13 mouse cellular contexts compared by ENCODE assay signal in genomic region chr4:149903026-149903425, GRCm38 (mm10). TPM values are rescaled to one million over a fixed set of nuclear protein-coding genes. Genes with fewer than 3 reads are reported as not detected.
DNase-seq lines count a peak whose midpoint lies in the region; ATAC-seq lines count a peak whose summit lies in the region.
"Had no signal": no experiment of that assay in that cellular context is flagged by ENCODE, and none has a peak within 500 bp of the region (broad histone marks: within the 10 kb centered on the region; RNA-seq: fewer than 3 reads in every experiment).

No protein-coding gene starts in this region.

- peaks cover 27% of the 10 kb centered on the region for H3K27me3 ChIP-seq in midbrain, embryonic 10.5 days (ENCODE audit: low read depth, poor library complexity, severe bottlenecking)
- H3K27me3 ChIP-seq in midbrain, embryonic 15.5 days (replicated peaks), result no peaks in the 10 kb centered on the region
- H3K27me3 ChIP-seq in heart, embryonic 11.5 days (ENCODE audit: control insufficient read depth, insufficient read depth, low read length), result 0 out of 2 replicates have a peak, but pooled peaks cover 2% of the 10 kb centered on the region
- H3K27me3 ChIP-seq in limb, embryonic 15.5 days, result no peaks in the 10 kb centered on the region
- H3K27me3 ChIP-seq in forebrain, embryonic 13.5 days, result no peaks in the 10 kb centered on the region

- H3K4me2 ChIP-seq in midbrain, embryonic 15.5 days, result no peak overlapping the region
- H3K4me2 ChIP-seq in heart, embryonic 11.5 days, result no peak overlapping the region
- no peak overlapping the region for H3K4me2 ChIP-seq in limb, embryonic 15.5 days
- H3K4me2 ChIP-seq in forebrain, embryonic 13.5 days, result no peak overlapping the region
- H3K4me2 ChIP-seq: lung, embryonic 14.5 days had no signal

- peak; percentile 40 to 79 for DNase-seq in adrenal gland, adult (ENCODE audit: inconsistent age in 2 of 2, low spot score in 1 of 2)
- no peak for DNase-seq in adrenal gland, postnatal 4 days (ENCODE audit: low spot score in 2 of 2)
- no peak for DNase-seq in midbrain, embryonic 10.5 days (ENCODE audit: low spot score)
- no peak for DNase-seq in cerebellum, adult 8-10 months
- DNase-seq: cerebellum, adult 11 months; forebrain, postnatal 0 days; layer of hippocampus, postnatal 36 days; lung, embryonic 14.5 days; right cerebral cortex, postnatal 25 days had no signal

- no peaks in the 10 kb centered on the region for H3K9me3 ChIP-seq in midbrain, embryonic 10.5 days (replicated peaks)
- no peaks in the 10 kb centered on the region for H3K9me3 ChIP-seq in midbrain, embryonic 15.5 days
- H3K9me3 ChIP-seq in heart, embryonic 11.5 days (replicated peaks; ENCODE audit: control insufficient read depth, low read length), result no peaks in the 10 kb centered on the region
- no peaks in the 10 kb centered on the region for H3K9me3 ChIP-seq in limb, embryonic 15.5 days
- no peaks in the 10 kb centered on the region for H3K9me3 ChIP-seq in forebrain, embryonic 13.5 days (replicated peaks)

- no peak for ATAC-seq in midbrain, embryonic 15.5 days (replicated peaks)
- ATAC-seq in heart, embryonic 11.5 days (replicated peaks; ENCODE audit: insufficient number of reproducible peaks, low FRiP score, low TSS enrichment), result peak; percentile 41; the same call in 1 of the 2 replicates
- no peak for ATAC-seq in limb, embryonic 15.5 days (ENCODE audit: insufficient number of reproducible peaks, low FRiP score, low TSS enrichment, low read depth)
- no peak for ATAC-seq in forebrain, embryonic 13.5 days
- ATAC-seq: forebrain, postnatal 0 days had no signal

- peaks cover 23% of the 10 kb centered on the region for H3K4me1 ChIP-seq in midbrain, embryonic 10.5 days
- no peaks in the 10 kb centered on the region for H3K4me1 ChIP-seq in midbrain, embryonic 15.5 days
- H3K4me1 ChIP-seq in heart, embryonic 11.5 days (ENCODE audit: control insufficient read depth, insufficient read depth, low read length), result peaks cover 19% of the 10 kb centered on the region
- H3K4me1 ChIP-seq in limb, embryonic 15.5 days, result peaks cover 26% of the 10 kb centered on the region
- H3K4me1 ChIP-seq in forebrain, embryonic 13.5 days, result no peaks in the 10 kb centered on the region

- H3K9ac ChIP-seq in midbrain, embryonic 15.5 days, result no peak overlapping the region
- H3K9ac ChIP-seq in heart, embryonic 11.5 days (ENCODE audit: low read depth, low read length), result no peak overlapping the region
- H3K9ac ChIP-seq in limb, embryonic 15.5 days, result no peak overlapping the region
- H3K9ac ChIP-seq in forebrain, embryonic 13.5 days, result no peak overlapping the region
- H3K9ac ChIP-seq: forebrain, postnatal 0 days; lung, embryonic 14.5 days had no signal

- peaks cover 4% of the 10 kb centered on the region; the same call in 1 of the 2 replicates for H3K36me3 ChIP-seq in midbrain, embryonic 10.5 days
- no peaks in the 10 kb centered on the region for H3K36me3 ChIP-seq in midbrain, embryonic 15.5 days (replicated peaks)
- no peaks in the 10 kb centered on the region for H3K36me3 ChIP-seq in heart, embryonic 11.5 days (ENCODE audit: control insufficient read depth, insufficient read depth, low read length)
- peaks cover 54% of the 10 kb centered on the region for H3K36me3 ChIP-seq in limb, embryonic 15.5 days
- H3K36me3 ChIP-seq in forebrain, embryonic 13.5 days (ENCODE audit: poor library complexity, severe bottlenecking), result no peaks in the 10 kb centered on the region

- 0 out of 2 replicates have a peak overlapping the region, but pooled peaks have one; percentile 38 for H3K27ac ChIP-seq in midbrain, embryonic 10.5 days (replicated peaks)
- no peak overlapping the region for H3K27ac ChIP-seq in midbrain, embryonic 15.5 days
- H3K27ac ChIP-seq in heart, embryonic 11.5 days (ENCODE audit: low read depth, low read length), result peak overlapping the region; percentile 47; the same call in 1 of the 2 replicates
- peak overlapping the region; percentile 50; the same call in 1 of the 2 replicates for H3K27ac ChIP-seq in limb, embryonic 15.5 days
- no peak overlapping the region for H3K27ac ChIP-seq in forebrain, embryonic 13.5 days

- WGBS in midbrain, embryonic 10.5 days, result 77% methylated on average over 5 of the region's 5 CpGs
- WGBS in midbrain, embryonic 15.5 days, result 73% methylated on average over 5 of the region's 5 CpGs
- WGBS in heart, embryonic 11.5 days (ENCODE audit: insufficient replicate concordance), result 18% methylated on average over 5 of the region's 5 CpGs
- WGBS in limb, embryonic 15.5 days, result 49% methylated on average over 5 of the region's 5 CpGs
- WGBS in forebrain, embryonic 13.5 days, result 87% methylated on average over 5 of the region's 5 CpGs

- no peak overlapping the region for H3K4me3 ChIP-seq in midbrain, embryonic 10.5 days
- H3K4me3 ChIP-seq in midbrain, embryonic 15.5 days, result no peak overlapping the region
- H3K4me3 ChIP-seq in heart, embryonic 11.5 days (ENCODE audit: low read depth, low read length), result no peak overlapping the region
- no peak overlapping the region for H3K4me3 ChIP-seq in limb, embryonic 15.5 days
- no peak overlapping the region for H3K4me3 ChIP-seq in forebrain, embryonic 13.5 days

RNA-seq across cellular contexts. Expression of gene Spsb1, which starts 51.8 kb away (rescaled TPM):
- 10 to 100 TPM; 36.9 to 42.0 TPM for total RNA-seq in adrenal gland, postnatal 4 days (2021)
- polyA plus RNA-seq in midbrain, embryonic 10.5 days (2016; fragmentation: Nextera tagmentation; extraction: Ambion mirVana), result 8.3 and 8.7 TPM in 2 replicates
- 4.8 and 5.2 TPM in 2 replicates for polyA plus RNA-seq in midbrain, embryonic 15.5 days (2015; fragmentation: Nextera tagmentation; extraction: Ambion mirVana)
- polyA plus RNA-seq in heart, embryonic 11.5 days (2014; fragmentation: Nextera tagmentation; extraction: Ambion mirVana), result 4.7 and 5.6 TPM in 2 replicates
- polyA plus RNA-seq in limb, embryonic 15.5 days (2015; fragmentation: Nextera tagmentation; extraction: Ambion mirVana), result 24.6 and 27.1 TPM in 2 replicates
- polyA plus RNA-seq in forebrain, embryonic 13.5 days (2015; fragmentation: Nextera tagmentation; extraction: Ambion mirVana), result 4.5 and 5.1 TPM in 2 replicates

Comparison
In these comparisons a context has a peak if more than half of its experiments do, and no peak if none do; other contexts are left out.
1. DNase-seq: peak in adrenal gland, adult (2 of 2); none in adrenal gland, postnatal 4 days (0 of 2), midbrain, embryonic 10.5 days (single experiment) and cerebellum, adult 8-10 months (single experiment).
2. H3K27ac ChIP-seq: peak in midbrain, embryonic 10.5 days (single experiment), heart, embryonic 11.5 days (single experiment) and limb, embryonic 15.5 days (single experiment); none in midbrain, embryonic 15.5 days (single experiment) and forebrain, embryonic 13.5 days (single experiment).